Mouse (Mus musculus) lung, postnatal 10 days (tissue): ENCODE data around the gene Stim2.
A peak's percentile ranks its signal among the peaks of the same experiment; 100 is the strongest.

Experiments used
- DNase-seq: peaks from one replicate; pipeline ENCODE4 v3.0.0; 2021

Gene Stim2

GRCm38 (mm10) chr5:54051056-54051455, 52.8 kb downstream of the Stim2 start:
- no peak for DNase-seq

GRCm38 (mm10) chr5:54052205-54052604, 53.9 kb downstream of the Stim2 start:
- no peak for DNase-seq

GRCm38 (mm10) chr5:54053673-54054366, 55.5 kb downstream of the Stim2 start:
- DNase-seq: no peak

GRCm38 (mm10) chr5:54056266-54056665, 58.0 kb downstream of the Stim2 start:
- DNase-seq: no peak

GRCm38 (mm10) chr5:54059998-54060397, 61.7 kb downstream of the Stim2 start:
- DNase-seq: no peak

- no peak for DNase-seq
Observed at GRCm38 (mm10) chr5:54062079-54062478, 63.8 kb downstream of the Stim2 start.

GRCm38 (mm10) chr5:54067591-54067990, 69.3 kb downstream of the Stim2 start:
- no peak for DNase-seq

- no peak for DNase-seq
Observed at GRCm38 (mm10) chr5:54070549-54070948, 72.2 kb downstream of the Stim2 start.

GRCm38 (mm10) chr5:54071288-54071687, 73.0 kb downstream of the Stim2 start:
- DNase-seq: no peak

GRCm38 (mm10) chr5:54071705-54072104, 73.4 kb downstream of the Stim2 start:
- DNase-seq: no peak

- peak; percentile 47 for DNase-seq
Observed at GRCm38 (mm10) chr5:54073291-54073690, 75.0 kb downstream of the Stim2 start.

- DNase-seq: no peak
Observed at GRCm38 (mm10) chr5:54079997-54080396, 81.7 kb downstream of the Stim2 start.

- DNase-seq: no peak
Observed at GRCm38 (mm10) chr5:54087912-54088311, 89.6 kb downstream of the Stim2 start.

- DNase-seq: peak; percentile 14
Observed at GRCm38 (mm10) chr5:54098219-54098618, 99.9 kb downstream of the Stim2 start.

GRCm38 (mm10) chr5:54100916-54101315, 102.6 kb downstream of the Stim2 start:
- peak; percentile 45 for DNase-seq

- no peak for DNase-seq
Observed at GRCm38 (mm10) chr5:54101318-54101717, 103.0 kb downstream of the Stim2 start.

- DNase-seq: no peak
Observed at GRCm38 (mm10) chr5:54101960-54102359, 103.7 kb downstream of the Stim2 start.

- no peak for DNase-seq
Observed at GRCm38 (mm10) chr5:54106669-54107068, 108.4 kb downstream of the Stim2 start.

GRCm38 (mm10) chr5:54107069-54107468, 108.8 kb downstream of the Stim2 start:
- no peak for DNase-seq

- DNase-seq: no peak
Observed at GRCm38 (mm10) chr5:54109096-54109495, 110.8 kb downstream of the Stim2 start.

GRCm38 (mm10) chr5:54110789-54111188, 112.5 kb downstream of the Stim2 start:
- no peak for DNase-seq

GRCm38 (mm10) chr5:54113284-54113683, 115.0 kb downstream of the Stim2 start:
- peak; percentile 74 for DNase-seq

- no peak for DNase-seq
Observed at GRCm38 (mm10) chr5:54116538-54116937, 118.2 kb downstream of the Stim2 start.

GRCm38 (mm10) chr5:54118410-54119212, 120.3 kb downstream of the Stim2 start:
- DNase-seq: peak; percentile 43
